Mouse (Mus musculus) liver, embryonic 14.5 days (tissue): ENCODE results near the gene Rims4. TPM values are rescaled to one million over a fixed set of nuclear protein-coding genes. Genes with fewer than 3 reads are reported as not detected.

Experiments
- ATAC-seq: fragments of 200-750 bp; cut with Nextera tagmentation; 2 replicates; pipeline ENCODE4 v1.8.0; 2017; ENCODE audit warnings: moderate number of reproducible peaks, mild to moderate bottlenecking, moderate library complexity; ENCODE audit not compliant: insufficient read depth
- DNase-seq, 3 experiments: peaks; one replicate each; pipeline ENCODE4 v3.0.0-alpha.2; 2012 to 2013; ENCODE audit warnings: low read depth in 3 of 3, low spot score in 3 of 3
- H3K27ac ChIP-seq: fragments of 300-500 bp; sonication (generic); 2 replicates; pipeline ENCODE4 v1.5.1; 2014; ENCODE audit warnings: moderate library complexity, mild to moderate bottlenecking, control low read depth, inconsistent platforms
- H3K27me3 ChIP-seq: fragments of 300-500 bp; sonication (generic); 2 replicates; pipeline ENCODE4 v1.6.1; 2014; ENCODE audit warnings: mild to moderate bottlenecking, low read length, moderate library complexity; ENCODE audit not compliant: control insufficient read depth, insufficient read depth
- H3K36me3 ChIP-seq: fragments of 300-500 bp; sonication (generic); replicated peaks from 2 replicates; pipeline ENCODE4 v1.6.1; 2014; ENCODE audit warnings: low read depth; ENCODE audit not compliant: control insufficient read depth, insufficient read depth
- H3K4me1 ChIP-seq, 2 experiments: fragments of 200-500 bp in 1 of 2; fragments of 300-500 bp in 1 of 2; sonication (generic) in 1 of 2; replicated peaks; 2 replicates each; pipeline ENCODE4 v1.6.1; 2012 to 2014; ENCODE audit warnings: antibody characterized with exemption in 1 of 2, inconsistent platforms in 1 of 2, low read length in 1 of 2; ENCODE audit not compliant: control insufficient read depth in 2 of 2, insufficient read depth in 2 of 2
- H3K4me2 ChIP-seq: fragments of 300-500 bp; sonication (generic); 2 replicates; pipeline ENCODE4 v1.6.1; 2014; ENCODE audit warnings: low read depth, mild to moderate bottlenecking, control low read depth, moderate library complexity
- H3K4me3 ChIP-seq, 2 experiments: fragments of 200-500 bp in 1 of 2; fragments of 300-500 bp in 1 of 2; sonication (generic) in 1 of 2; 2 replicates each; pipeline ENCODE4 v1.5.1; 2012 to 2014; ENCODE audit warnings: low read depth in 2 of 2, low read length in 2 of 2, mild to moderate bottlenecking in 2 of 2, control low read depth in 1 of 2, inconsistent platforms in 1 of 2, moderate library complexity in 1 of 2; ENCODE audit not compliant: insufficient read depth in 1 of 2
- H3K9ac ChIP-seq: fragments of 300-500 bp; sonication (generic); replicated peaks from 2 replicates; pipeline ENCODE4 v1.6.1; 2014; ENCODE audit warnings: mild to moderate bottlenecking, control low read depth, moderate library complexity
- H3K9me3 ChIP-seq: fragments of 300-500 bp; sonication (generic); 2 replicates; pipeline ENCODE4 v1.6.1; 2016; ENCODE audit warnings: low read length, mixed read lengths; ENCODE audit not compliant: control insufficient read depth
- CTCF ChIP-seq: IDR thresholded peaks from 2 replicates; pipeline ENCODE4 v1.5.1; 2016; ENCODE audit warnings: antibody characterized with exemption, low read depth, control low read depth
- EP300 ChIP-seq: IDR thresholded peaks from 2 replicates; pipeline ENCODE4 v1.6.1; 2016; ENCODE audit warnings: antibody characterized with exemption, low read depth
- WGBS: fragments of 180-500 bp; shearing (Covaris S2); extraction: QIAGEN DNeasy Blood & Tissue Kit; methylation state at CpG from one replicate; pipeline ENCODE4 v1.1.7; 2014; ENCODE audit not compliant: insufficient replicate concordance; 5-methylcytosine and 5-hydroxymethylcytosine counted together
- polyA plus RNA-seq, 2 experiments: library from polyadenylated mRNA; depleted of rRNA in 1 of 2; stranded (reverse) in 1 of 2; unstranded in 1 of 2; fragments of >200 nt; fragmentation: Nextera tagmentation in 1 of 2; extraction: Ambion mirVana in 1 of 2; gene quantifications; 2 replicates each; pipeline versions ENCODE4 v1.2.1 to v1.2.3; 2012 to 2014

Rims4 gene
- polyA plus RNA-seq, 2 experiments: 0.12 to 0.14 TPM

DNA sequence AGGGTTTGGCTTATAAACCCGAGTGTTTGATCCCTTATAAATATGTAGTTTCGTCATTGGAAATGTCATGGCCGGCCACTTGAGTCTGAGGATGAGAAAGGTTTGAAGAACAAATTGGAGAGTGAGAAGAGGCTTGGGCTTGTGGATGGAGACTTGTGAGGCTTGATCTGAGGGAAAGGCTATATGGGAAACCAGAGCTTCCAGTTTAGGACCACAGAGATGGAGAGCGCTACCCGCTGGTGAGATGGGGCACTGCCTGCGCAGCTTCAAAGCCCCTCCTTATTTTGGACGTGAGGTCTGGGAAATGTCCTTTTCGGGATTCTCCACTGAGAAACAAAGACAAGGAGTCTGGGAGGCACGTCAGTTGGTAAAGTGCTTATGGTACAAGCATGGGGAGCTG lies 4.6 kb upstream of the Rims4 start:
- no peaks in the 10 kb centered on the region for H3K4me1 ChIP-seq
- ATAC-seq (no peak), DNase-seq (no peak)
- no peak overlapping the region for H3K27ac ChIP-seq
- peaks cover 23% of the 10 kb centered on the region for H3K27me3 ChIP-seq
- no peak overlapping the region for H3K4me3 ChIP-seq
- TF ChIP-seq CTCF (no peak), EP300 (no peak)
- H3K36me3 ChIP-seq: no peaks in the 10 kb centered on the region
- 44% methylated on average over 9 of the region's 9 CpGs for WGBS
- H3K9me3 ChIP-seq: no peaks in the 10 kb centered on the region
- H3K4me2 ChIP-seq: no peak overlapping the region
- H3K9ac ChIP-seq: no peak overlapping the region

DNA sequence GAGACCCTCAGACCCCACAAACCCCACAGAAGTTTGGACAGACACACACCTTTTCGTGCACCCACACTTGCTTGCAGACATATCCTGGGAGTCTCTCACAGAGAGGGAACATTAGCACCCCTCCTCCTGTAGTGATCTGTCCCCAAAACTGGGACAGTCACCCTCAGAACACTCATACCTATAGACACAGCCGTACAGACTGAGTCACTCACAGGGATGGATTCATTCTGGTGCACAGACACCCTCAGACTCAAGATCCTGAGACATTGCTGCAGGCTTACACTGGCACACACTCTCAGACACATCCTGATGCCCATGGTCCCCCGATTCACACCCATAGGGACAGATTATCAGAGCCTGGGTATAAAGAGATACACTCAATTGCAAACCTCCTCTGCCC lies 1.1 kb upstream of the Rims4 start:
- H3K4me2 ChIP-seq: no peak overlapping the region
- H3K27ac ChIP-seq: no peak overlapping the region
- no peaks in the 10 kb centered on the region for H3K4me1 ChIP-seq
- ATAC-seq: no peak
- no peak overlapping the region for H3K4me3 ChIP-seq
- no peak overlapping the region for H3K9ac ChIP-seq
- peaks cover 46% of the 10 kb centered on the region for H3K27me3 ChIP-seq
- H3K36me3 ChIP-seq: no peaks in the 10 kb centered on the region
- DNase-seq: no peak
- H3K9me3 ChIP-seq: no peaks in the 10 kb centered on the region
- 38% methylated on average over 3 of the region's 3 CpGs for WGBS
- no peak for TF ChIP-seq EP300
- TF ChIP-seq CTCF: no peak

DNA sequence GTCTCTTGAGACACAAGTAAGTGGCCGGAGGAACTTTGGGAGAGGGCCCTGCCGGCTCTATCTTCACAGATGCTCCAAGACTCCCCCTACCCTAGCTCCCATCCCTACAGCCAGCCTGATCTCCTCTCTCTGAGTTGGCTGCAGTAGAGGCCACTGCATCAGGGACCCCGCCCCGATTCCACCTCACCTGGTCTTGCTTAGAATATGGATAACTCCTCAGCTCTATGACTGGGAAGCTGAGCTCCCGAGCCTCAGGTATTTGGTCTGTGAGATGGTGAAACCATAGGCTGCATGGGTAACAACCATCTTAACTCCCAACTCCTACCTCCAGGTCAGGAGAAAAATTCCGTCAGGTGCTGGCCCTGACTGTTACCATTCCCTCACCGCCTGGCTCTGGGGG lies 1.8 kb downstream of the Rims4 start:
- no peak for ATAC-seq
- Histone ChIP-seq H3K27ac (no peak overlapping the region), H3K4me2 (no peak overlapping the region), H3K27me3 (peaks cover 46% of the 10 kb centered on the region), H3K36me3 (no peaks in the 10 kb centered on the region), H3K4me1 (no peaks in the 10 kb centered on the region), H3K4me3 (no peak overlapping the region), H3K9me3 (no peaks in the 10 kb centered on the region), H3K9ac (no peak overlapping the region)
- no peak for TF ChIP-seq EP300
- no peak for TF ChIP-seq CTCF
- 44% methylated on average over 7 of the region's 7 CpGs for WGBS
- no peak for DNase-seq

DNA sequence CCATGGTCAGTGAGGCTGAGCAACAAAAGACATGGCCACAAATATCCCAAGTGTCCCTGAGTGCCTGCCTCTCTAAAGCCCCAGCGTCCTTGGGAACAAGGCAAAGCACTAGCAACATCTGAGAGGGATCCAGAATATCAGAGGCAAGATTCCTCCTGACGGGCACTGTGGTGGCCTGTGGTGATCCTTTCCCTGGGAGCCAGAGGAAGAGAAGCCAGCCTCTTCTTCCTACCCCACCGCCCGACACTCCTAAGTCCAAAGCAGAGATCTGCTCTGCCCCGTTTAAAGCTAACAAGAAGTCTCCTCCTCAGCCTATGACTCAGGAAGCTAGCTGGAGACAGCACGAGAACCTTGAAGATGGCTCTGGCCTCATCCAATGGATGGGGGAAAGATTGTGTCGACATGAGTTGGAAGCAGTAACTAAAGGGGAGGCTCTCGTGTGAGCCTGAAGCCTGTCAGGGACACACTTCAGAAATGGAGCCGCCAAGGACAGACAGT lies 3.1 kb downstream of the Rims4 start:
- peaks cover 45% of the 10 kb centered on the region for H3K27me3 ChIP-seq
- 46% methylated on average over 9 of the region's 9 CpGs for WGBS
- H3K4me2 ChIP-seq: no peak overlapping the region
- DNase-seq: no peak
- H3K4me3 ChIP-seq: no peak overlapping the region
- ATAC-seq: no peak
- H3K9ac ChIP-seq: no peak overlapping the region
- no peak overlapping the region for H3K27ac ChIP-seq
- H3K36me3 ChIP-seq: no peaks in the 10 kb centered on the region
- TF ChIP-seq EP300 (no peak), CTCF (no peak)
- H3K4me1 ChIP-seq: no peaks in the 10 kb centered on the region
- H3K9me3 ChIP-seq: no peaks in the 10 kb centered on the region

DNA sequence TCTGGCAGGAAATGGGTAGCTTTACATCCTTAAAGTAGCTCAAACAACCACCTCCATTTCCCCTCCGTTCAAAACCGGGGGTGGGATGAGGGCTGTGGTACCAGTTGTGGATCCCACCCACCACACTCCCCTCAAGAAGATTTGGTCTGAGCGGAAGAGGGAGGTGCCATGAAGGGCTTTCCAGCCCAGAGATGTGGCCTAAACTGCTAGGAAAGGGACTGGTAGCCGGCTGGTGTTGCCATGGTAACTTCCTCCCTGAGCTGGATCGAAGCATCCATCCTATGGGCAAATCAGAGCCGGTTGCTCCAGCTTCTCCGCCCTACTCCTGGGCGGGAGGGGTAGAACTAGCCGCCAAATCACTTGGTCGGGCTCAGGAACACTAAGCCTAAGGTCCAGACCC lies 4.4 kb downstream of the Rims4 start:
- Histone ChIP-seq H3K36me3 (no peaks in the 10 kb centered on the region), H3K4me3 (no peak overlapping the region), H3K4me1 (no peaks in the 10 kb centered on the region), H3K4me2 (no peak overlapping the region), H3K27me3 (peaks cover 33% of the 10 kb centered on the region), H3K27ac (no peak overlapping the region), H3K9me3 (no peaks in the 10 kb centered on the region), H3K9ac (no peak overlapping the region)
- WGBS: 12% methylated on average over 10 of the region's 10 CpGs
- TF ChIP-seq EP300 (no peak), CTCF (no peak)
- ATAC-seq (no peak), DNase-seq (no peak)

DNA sequence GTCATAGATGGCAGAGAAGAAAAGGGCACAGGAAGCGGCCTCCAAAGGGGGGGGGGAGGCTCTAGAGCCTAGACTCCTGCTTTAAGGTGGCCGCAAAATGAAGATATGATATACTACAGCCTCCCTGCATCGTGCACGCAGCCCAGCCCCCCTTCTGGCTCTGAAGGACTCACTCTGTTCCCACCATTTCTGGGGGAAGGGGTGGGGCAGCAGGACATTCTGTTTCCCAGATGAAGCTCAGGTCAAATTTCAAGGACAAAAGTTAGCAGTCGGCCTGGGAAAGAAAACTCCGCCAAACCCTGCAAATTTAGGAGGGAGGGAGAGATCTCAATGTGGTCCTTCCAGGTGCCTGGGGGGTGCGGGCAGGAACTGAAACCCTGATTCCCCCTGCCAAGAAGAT lies 4.8 kb downstream of the Rims4 start:
- Histone ChIP-seq H3K4me3 (no peak overlapping the region), H3K36me3 (no peaks in the 10 kb centered on the region), H3K27ac (no peak overlapping the region), H3K9me3 (no peaks in the 10 kb centered on the region), H3K4me2 (no peak overlapping the region), H3K9ac (no peak overlapping the region), H3K27me3 (peaks cover 29% of the 10 kb centered on the region), H3K4me1 (no peaks in the 10 kb centered on the region)
- DNase-seq (no peak), ATAC-seq (no peak)
- TF ChIP-seq EP300 (no peak), CTCF (no peak)
- 24% methylated on average over 7 of the region's 7 CpGs for WGBS
